Mouse (Mus musculus): ENCODE measurements around the gene Ncmap. TPM values are rescaled to one million over a fixed set of nuclear protein-coding genes. Genes with fewer than 3 reads are reported as not detected.
A peak's percentile ranks its signal among the peaks of the same experiment; 100 is the strongest.

The Ncmap gene
- under 1 TPM; 0.36 to 0.54 TPM for total RNA-seq (2021)

- no peak for DNase-seq (ENCODE audit: extremely low spot score in 1 of 2, low spot score in 2 of 2)
- intact Hi-C loops (cut with DNase I), result no loop called here
Measured at GRCm38 (mm10) chr4:135397991-135398390, at the start of gene Ncmap. Ncmap (minus strand) TSS chr4:135398227.

- intact Hi-C loops (cut with DNase I), result no loop called here
- no peak for DNase-seq (ENCODE audit: extremely low spot score in 1 of 2, low spot score in 2 of 2)
Measured at GRCm38 (mm10) chr4:135442473-135442872, 44.4 kb upstream of the Ncmap start.

GRCm38 (mm10) chr4:135439904-135440522, 42.0 kb upstream of the Ncmap start:
- intact Hi-C loops (cut with DNase I), result no loop called here
- DNase-seq (ENCODE audit: extremely low spot score in 1 of 2, low spot score in 2 of 2), result no peak

- intact Hi-C loops (cut with DNase I), result no loop called here
- DNase-seq (ENCODE audit: extremely low spot score in 1 of 2, low spot score in 2 of 2), result peak in 1 of 2 experiments; percentile 65
Measured at GRCm38 (mm10) chr4:135439188-135439647, 41.2 kb upstream of the Ncmap start.

- intact Hi-C loops (cut with DNase I), result no loop called here
Measured at GRCm38 (mm10) chr4:135437924-135438323, 39.9 kb upstream of the Ncmap start.

GRCm38 (mm10) chr4:135436291-135436690, 38.3 kb upstream of the Ncmap start:
- intact Hi-C loops (cut with DNase I), result no loop called here
- DNase-seq (ENCODE audit: extremely low spot score in 1 of 2, low spot score in 2 of 2), result peak in 1 of 2 experiments; percentile 62

More at GRCm38 (mm10) chr4:135437924-135438323, 39.9 kb upstream of the Ncmap start:
- no peak for DNase-seq (ENCODE audit: extremely low spot score in 1 of 2, low spot score in 2 of 2)

- intact Hi-C loops (cut with DNase I), result no loop called here
- DNase-seq (ENCODE audit: extremely low spot score in 1 of 2, low spot score in 2 of 2), result no peak
Measured at GRCm38 (mm10) chr4:135434395-135434789, 36.4 kb upstream of the Ncmap start.

GRCm38 (mm10) chr4:135433443-135434394, 35.7 kb upstream of the Ncmap start, which contains the start of gene Rcan3:
Rcan3 (minus strand) TSS chr4:135433853.
- intact Hi-C loops (cut with DNase I), result no loop called here
- peak; percentile 23 to 86 for DNase-seq (ENCODE audit: extremely low spot score in 1 of 2, low spot score in 2 of 2)

- DNase-seq (ENCODE audit: extremely low spot score in 1 of 2, low spot score in 2 of 2), result peak in 1 of 2 experiments; percentile 42
- intact Hi-C loops (cut with DNase I), result no loop called here
Measured at GRCm38 (mm10) chr4:135433086-135433442, 35.0 kb upstream of the Ncmap start.

GRCm38 (mm10) chr4:135429990-135430760, 32.1 kb upstream of the Ncmap start:
- intact Hi-C loops (cut with DNase I), result no loop called here
- no peak for DNase-seq (ENCODE audit: extremely low spot score in 1 of 2, low spot score in 2 of 2)

GRCm38 (mm10) chr4:135429383-135429782, 31.4 kb upstream of the Ncmap start:
- intact Hi-C loops (cut with DNase I), result no loop called here
- no peak for DNase-seq (ENCODE audit: extremely low spot score in 1 of 2, low spot score in 2 of 2)

- no peak for DNase-seq (ENCODE audit: extremely low spot score in 1 of 2, low spot score in 2 of 2)
- intact Hi-C loops (cut with DNase I), result no loop called here
Measured at GRCm38 (mm10) chr4:135426587-135426986, 28.6 kb upstream of the Ncmap start.

GRCm38 (mm10) chr4:135425625-135426024, 27.6 kb upstream of the Ncmap start:
- intact Hi-C loops (cut with DNase I), result no loop called here
- peak; percentile 69 to 70 for DNase-seq (ENCODE audit: extremely low spot score in 1 of 2, low spot score in 2 of 2)

- no peak for DNase-seq (ENCODE audit: extremely low spot score in 1 of 2, low spot score in 2 of 2)
- intact Hi-C loops (cut with DNase I), result no loop called here
Measured at GRCm38 (mm10) chr4:135420961-135421360, 22.9 kb upstream of the Ncmap start.

- intact Hi-C loops (cut with DNase I), result no loop called here
Measured at GRCm38 (mm10) chr4:135420416-135420815, 22.4 kb upstream of the Ncmap start.

GRCm38 (mm10) chr4:135419996-135420395, 22.0 kb upstream of the Ncmap start:
- no peak for DNase-seq (ENCODE audit: extremely low spot score in 1 of 2, low spot score in 2 of 2)
- intact Hi-C loops (cut with DNase I), result no loop called here

More at GRCm38 (mm10) chr4:135420416-135420815, 22.4 kb upstream of the Ncmap start:
- DNase-seq (ENCODE audit: extremely low spot score in 1 of 2, low spot score in 2 of 2), result no peak

- intact Hi-C loops (cut with DNase I), result no loop called here
- no peak for DNase-seq (ENCODE audit: extremely low spot score in 1 of 2, low spot score in 2 of 2)
Measured at GRCm38 (mm10) chr4:135416367-135416766, 18.3 kb upstream of the Ncmap start.

- DNase-seq (ENCODE audit: extremely low spot score in 1 of 2, low spot score in 2 of 2), result no peak
- intact Hi-C loops (cut with DNase I), result no loop called here
Measured at GRCm38 (mm10) chr4:135413491-135413890, 15.5 kb upstream of the Ncmap start.

GRCm38 (mm10) chr4:135411633-135412032, 13.6 kb upstream of the Ncmap start:
- intact Hi-C loops (cut with DNase I), result loop anchor here (2.0 kb wide), 2 partner anchors 29 to 53 kb away; no protein-coding TSS in a partner anchor
- peak in 1 of 2 experiments; percentile 67 for DNase-seq (ENCODE audit: extremely low spot score in 1 of 2, low spot score in 2 of 2)
